Mouse (Mus musculus) lung, embryonic 14.5 days (tissue): Measurements from ENCODE around the gene Aff1. TPM values are rescaled to one million over a fixed set of nuclear protein-coding genes. Genes with fewer than 3 reads are reported as not detected.

Source experiments
- ATAC-seq: fragments of 200-750 bp; cut with Nextera tagmentation; 2 replicates; pipeline ENCODE4 v1.8.0; 2017; ENCODE audit warnings: mild to moderate bottlenecking, moderate TSS enrichment, moderate library complexity; ENCODE audit not compliant: insufficient read depth
- DNase-seq: peaks from one replicate; pipeline ENCODE4 v3.0.0-alpha.2; 2015
- H3K27ac ChIP-seq: fragments of 300-500 bp; sonication (generic); 2 replicates; pipeline ENCODE4 v1.5.1; 2014; ENCODE audit warnings: low read depth, mild to moderate bottlenecking, moderate library complexity
- H3K27me3 ChIP-seq: fragments of 300-500 bp; sonication (generic); 2 replicates; pipeline ENCODE4 v1.6.1; 2014; ENCODE audit warnings: low read length, control low read depth; ENCODE audit not compliant: insufficient read depth
- H3K36me3 ChIP-seq: fragments of 300-500 bp; sonication (generic); 2 replicates; pipeline ENCODE4 v1.6.1; 2014; ENCODE audit warnings: control low read depth; ENCODE audit not compliant: insufficient read depth
- H3K4me1 ChIP-seq: fragments of 300-500 bp; sonication (generic); 2 replicates; pipeline ENCODE4 v1.6.1; 2014; ENCODE audit warnings: antibody characterized with exemption, control low read depth; ENCODE audit not compliant: insufficient read depth
- H3K4me2 ChIP-seq: fragments of 300-500 bp; sonication (generic); 2 replicates; pipeline ENCODE4 v1.6.1; 2014; ENCODE audit warnings: mild to moderate bottlenecking
- H3K4me3 ChIP-seq: fragments of 300-500 bp; sonication (generic); 2 replicates; pipeline ENCODE4 v1.5.1; 2014; ENCODE audit warnings: low read depth, low read length
- H3K9ac ChIP-seq: fragments of 300-500 bp; sonication (generic); 2 replicates; pipeline ENCODE4 v1.6.1; 2014
- H3K9me3 ChIP-seq: fragments of 300-500 bp; sonication (generic); 2 replicates; pipeline ENCODE4 v1.6.1; 2016; ENCODE audit warnings: low read depth, low read length, control low read depth
- CTCF ChIP-seq: IDR thresholded peaks from 2 replicates; pipeline ENCODE4 v1.5.1; 2016; ENCODE audit warnings: antibody characterized with exemption, low read depth
- WGBS: fragments of 180-500 bp; shearing (Covaris S2); extraction: QIAGEN DNeasy Blood & Tissue Kit; methylation state at CpG from one replicate; pipeline ENCODE4 v1.1.7; 2014; 5-methylcytosine and 5-hydroxymethylcytosine counted together
- polyA plus RNA-seq: library from polyadenylated mRNA; unstranded; fragments of >200 nt; fragmentation: Nextera tagmentation; extraction: Ambion mirVana; gene quantifications from 2 replicates; pipeline ENCODE4 v1.2.1, GENCODE M21; 2014

The Aff1 gene
- polyA plus RNA-seq, 1 experiment from 2014 or later = 7.1 TPM

DNA sequence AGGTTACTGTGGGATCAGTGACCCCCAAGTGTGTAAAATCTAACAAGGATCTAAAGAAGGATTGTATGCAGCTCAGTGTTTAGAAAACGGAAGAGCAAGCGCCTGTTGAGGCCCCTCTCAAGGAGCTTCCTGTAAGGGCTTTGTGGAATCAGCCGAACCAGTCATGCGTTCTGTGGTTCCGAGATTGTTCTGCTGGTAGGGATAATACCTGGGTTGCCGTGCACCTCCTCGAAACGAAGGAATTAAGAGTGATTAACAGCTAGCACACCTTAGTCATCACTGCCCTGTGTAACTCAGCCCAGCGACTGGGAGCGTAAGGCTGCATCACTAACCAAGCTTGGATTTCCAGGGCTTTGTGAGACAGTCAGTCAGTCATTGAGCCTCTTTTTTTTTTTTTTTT is 87.7 kb downstream of the Aff1 start:
- Histone ChIP-seq H3K27me3 (no peaks in the 10 kb centered on the region), H3K9me3 (no peaks in the 10 kb centered on the region), H3K36me3 (peaks cover 13% of the 10 kb centered on the region; the same call in 1 of the 2 replicates), H3K4me1 (peaks cover 26% of the 10 kb centered on the region), H3K4me3 (no peak overlapping the region), H3K27ac (no peak overlapping the region), H3K9ac (no peak overlapping the region), H3K4me2 (no peak overlapping the region)
- ATAC-seq (no peak), DNase-seq (no peak)
- 36% methylated on average over 10 of the region's 10 CpGs for WGBS
- TF ChIP-seq CTCF = no peak

- no peak for ATAC-seq
- Histone ChIP-seq H3K36me3 (peaks cover 15% of the 10 kb centered on the region; the same call in 1 of the 2 replicates), H3K9me3 (no peaks in the 10 kb centered on the region), H3K4me1 (peaks cover 22% of the 10 kb centered on the region), H3K27ac (no peak overlapping the region), H3K9ac (no peak overlapping the region), H3K4me2 (no peak overlapping the region), H3K4me3 (no peak overlapping the region), H3K27me3 (no peaks in the 10 kb centered on the region)
- TF ChIP-seq CTCF = no peak
- DNase-seq = no peak
- WGBS = 43% methylated on average over 6 of the region's 6 CpGs
Observed at GRCm38 (mm10) chr5:103780266-103780665, 88.1 kb downstream of the Aff1 start.

DNA sequence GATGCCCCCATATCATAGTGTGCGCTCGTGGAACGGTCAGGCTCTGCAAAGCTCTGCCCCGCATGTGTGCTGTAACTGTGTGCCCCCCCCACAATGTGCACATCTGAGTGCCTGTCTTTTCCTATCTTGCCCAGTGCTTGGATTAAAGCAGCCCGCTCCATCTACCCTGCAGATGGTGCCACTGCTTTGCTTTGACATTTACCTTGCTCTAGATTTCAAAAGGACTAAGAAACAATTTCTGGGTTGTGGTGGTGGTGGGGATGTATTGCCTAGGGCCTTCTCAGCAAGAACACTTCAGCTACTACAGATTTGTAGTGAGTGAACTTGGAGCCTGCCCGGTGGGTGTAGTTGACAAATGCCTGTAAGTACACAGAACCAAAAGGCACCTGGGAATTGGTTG is 88.7 kb downstream of the Aff1 start:
- 76% methylated on average over 6 of the region's 6 CpGs for WGBS
- no peaks in the 10 kb centered on the region for H3K27me3 ChIP-seq
- DNase-seq (no peak), ATAC-seq (no peak)
- H3K4me2 ChIP-seq = no peak overlapping the region
- no peak for TF ChIP-seq CTCF
- no peak overlapping the region for H3K4me3 ChIP-seq
- no peak overlapping the region for H3K9ac ChIP-seq
- no peaks in the 10 kb centered on the region for H3K9me3 ChIP-seq
- H3K27ac ChIP-seq = no peak overlapping the region
- H3K4me1 ChIP-seq = peaks cover 19% of the 10 kb centered on the region
- peaks cover 15% of the 10 kb centered on the region; the same call in 1 of the 2 replicates for H3K36me3 ChIP-seq

DNA sequence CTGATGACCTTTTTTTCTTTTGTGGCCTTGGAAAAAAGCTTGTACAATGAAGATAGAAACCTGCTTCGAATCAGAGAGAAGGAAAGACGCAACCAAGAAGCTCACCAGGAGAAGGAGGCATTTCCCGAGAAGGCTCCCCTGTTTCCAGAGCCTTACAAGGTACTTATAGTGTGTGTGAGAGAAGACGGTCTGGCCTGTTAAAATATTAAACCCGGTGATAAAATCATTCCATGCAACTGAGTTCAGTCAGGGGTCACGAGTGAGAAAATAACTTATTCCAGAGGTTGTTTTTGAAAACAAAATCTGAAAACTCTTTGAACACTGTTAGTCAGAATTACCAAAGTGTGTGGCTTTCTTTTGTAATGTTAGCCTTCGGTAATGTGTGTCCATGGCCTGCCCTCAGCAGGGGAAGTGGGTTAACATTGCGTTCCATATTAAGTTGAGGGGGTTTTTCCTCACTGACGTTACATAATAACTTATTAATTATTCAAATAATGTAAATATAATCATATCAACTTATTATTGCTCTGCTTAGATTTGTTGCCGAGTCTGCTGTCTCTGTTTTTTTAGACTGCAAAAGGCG is 91.0 kb downstream of the Aff1 start:
- no peak overlapping the region for H3K4me3 ChIP-seq
- no peaks in the 10 kb centered on the region for H3K9me3 ChIP-seq
- 66% methylated on average over 11 of the region's 11 CpGs for WGBS
- H3K27ac ChIP-seq = no peak overlapping the region
- H3K9ac ChIP-seq = no peak overlapping the region
- no peak overlapping the region for H3K4me2 ChIP-seq
- H3K4me1 ChIP-seq = peaks cover 16% of the 10 kb centered on the region
- no peak for TF ChIP-seq CTCF
- DNase-seq (no peak), ATAC-seq (no peak)
- H3K36me3 ChIP-seq = peaks cover 15% of the 10 kb centered on the region; the same call in 1 of the 2 replicates
- no peaks in the 10 kb centered on the region for H3K27me3 ChIP-seq

DNA sequence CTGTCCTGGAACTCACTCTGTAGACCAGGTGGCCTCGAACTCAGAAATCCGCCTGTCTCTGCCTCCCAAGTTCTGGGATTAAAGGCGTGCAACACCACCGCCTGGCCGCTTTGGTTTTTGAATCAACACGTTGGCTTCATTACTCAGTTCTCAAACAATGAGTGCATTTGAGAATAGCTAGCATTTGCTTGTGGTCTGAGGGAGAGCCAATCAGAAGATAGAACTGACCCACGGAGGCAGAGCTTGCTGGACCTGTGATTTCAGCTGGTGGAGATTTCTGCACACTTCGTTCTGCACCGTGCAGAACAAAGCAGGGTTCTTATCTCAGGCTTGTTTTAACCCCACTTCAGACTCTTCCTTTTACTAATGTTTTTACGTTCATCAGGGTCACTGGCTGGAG is 93.9 kb downstream of the Aff1 start:
- Histone ChIP-seq H3K9me3 (no peaks in the 10 kb centered on the region), H3K4me2 (no peak overlapping the region), H3K27me3 (no peaks in the 10 kb centered on the region), H3K9ac (no peak overlapping the region), H3K27ac (no peak overlapping the region), H3K4me1 (no peaks in the 10 kb centered on the region; the same call in 1 of the 2 replicates), H3K4me3 (no peak overlapping the region), H3K36me3 (peaks cover 15% of the 10 kb centered on the region; the same call in 1 of the 2 replicates)
- ATAC-seq (no peak), DNase-seq (no peak)
- WGBS = 71% methylated on average over 10 of the region's 10 CpGs
- TF ChIP-seq CTCF = no peak

- Histone ChIP-seq H3K27ac (no peak overlapping the region), H3K36me3 (peaks cover 15% of the 10 kb centered on the region; the same call in 1 of the 2 replicates), H3K9ac (no peak overlapping the region), H3K4me3 (no peak overlapping the region), H3K9me3 (no peaks in the 10 kb centered on the region), H3K4me1 (no peaks in the 10 kb centered on the region; the same call in 1 of the 2 replicates), H3K4me2 (no peak overlapping the region), H3K27me3 (no peaks in the 10 kb centered on the region)
- no peak for TF ChIP-seq CTCF
- 17% methylated on average over 6 of the region's 6 CpGs for WGBS
- DNase-seq (peak; percentile 29), ATAC-seq (no peak)
Observed at GRCm38 (mm10) chr5:103788476-103788875, 96.3 kb downstream of the Aff1 start.

DNA sequence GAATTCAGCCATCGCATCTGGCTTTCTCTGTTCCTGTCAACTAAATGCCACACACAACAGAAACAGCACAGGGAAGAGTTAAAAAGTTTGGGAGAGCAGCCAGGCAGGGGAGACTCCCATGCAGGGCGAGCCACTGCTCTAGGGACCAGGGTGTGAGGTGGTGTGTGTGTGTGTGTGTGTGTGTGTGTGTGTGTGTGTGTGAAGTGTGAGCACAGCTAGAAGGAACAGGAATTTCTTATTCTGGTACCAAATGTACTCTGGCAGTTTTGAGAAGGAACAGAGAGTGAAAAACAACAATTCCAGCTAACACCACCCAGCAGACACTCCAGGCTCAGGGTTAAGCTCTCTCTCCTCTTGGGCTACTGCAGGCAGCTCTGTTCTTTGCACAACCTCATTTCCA is 96.8 kb downstream of the Aff1 start:
- H3K27ac ChIP-seq = peak overlapping the region; percentile 38; the same call in 1 of the 2 replicates
- ATAC-seq (peak; percentile 68; the same call in 1 of the 2 replicates), DNase-seq (peak; percentile 51)
- H3K27me3 ChIP-seq = no peaks in the 10 kb centered on the region
- no peaks in the 10 kb centered on the region for H3K9me3 ChIP-seq
- WGBS = 21% methylated on average over 2 of the region's 2 CpGs
- H3K36me3 ChIP-seq = peaks cover 11% of the 10 kb centered on the region; the same call in 1 of the 2 replicates
- H3K4me2 ChIP-seq = no peak overlapping the region
- H3K4me3 ChIP-seq = no peak overlapping the region
- no peaks in the 10 kb centered on the region; the same call in 1 of the 2 replicates for H3K4me1 ChIP-seq
- H3K9ac ChIP-seq = no peak overlapping the region
- TF ChIP-seq CTCF = no peak
